Mouse (Mus musculus) gastrocnemius, postnatal 4 days (tissue): ENCODE measurements around the gene Ndufaf7. TPM values are rescaled to one million over a fixed set of nuclear protein-coding genes. Genes with fewer than 3 reads are reported as not detected.

ENCODE experiments used
- DNase-seq, 2 experiments: peaks; one replicate each; pipeline ENCODE4 v3.0.0; 2021 to 2022; ENCODE audit warnings: low spot score in 2 of 2, mixed read lengths in 2 of 2
- long read RNA-seq, 2 experiments: library from polyadenylated mRNA; stranded (forward); transcript quantifications; one replicate each; pipeline ENCODE4 v2.0.0; 2021
- total RNA-seq, 2 experiments: library from RNA; stranded (reverse); gene quantifications; 2 replicates each; pipeline ENCODE4 v1.2.3; 2021

Gene Ndufaf7
- 10 to 100 TPM; 29.5 to 33.5 TPM for total RNA-seq
- long read RNA-seq, experiment 1, transcript Ndufaf7-201 (10 exons, 1,749 nt) = major isoform, 31 of 68 reads
- long read RNA-seq, experiment 1, partial matches to known transcripts = 26 of 68 reads
- long read RNA-seq, experiment 1, other reads (novel, unspliced or antisense) = 10 of 68 reads
- long read RNA-seq, experiment 2, transcript Ndufaf7-201 (10 exons, 1,749 nt) = major isoform, 38 of 62 reads
- long read RNA-seq, experiment 2, partial matches to known transcripts = 13 of 62 reads
- long read RNA-seq, experiment 2, other reads (novel, unspliced or antisense) = 10 of 62 reads

GRCm38 (mm10) chr17:78936466-78937228 lies at the start of gene Ndufaf7, which contains the start of gene Cebpz:
Ndufaf7 (plus strand) TSS chr17:78937136.
Cebpz (minus strand) TSS chr17:78937066.
- peak; percentile 95 to 97 for DNase-seq

GRCm38 (mm10) chr17:78888554-78888953 lies 48.4 kb upstream of the Ndufaf7 start:
- DNase-seq = no peak

- DNase-seq = no peak
Measured at GRCm38 (mm10) chr17:78889184-78889583, 47.8 kb upstream of the Ndufaf7 start.

- no peak for DNase-seq
Measured at GRCm38 (mm10) chr17:78891020-78891419, 45.9 kb upstream of the Ndufaf7 start.

- DNase-seq = no peak
Measured at GRCm38 (mm10) chr17:78894991-78895390, 41.9 kb upstream of the Ndufaf7 start.

- DNase-seq = peak in 1 of 2 experiments; percentile 59
Measured at GRCm38 (mm10) chr17:78895394-78895793, 41.5 kb upstream of the Ndufaf7 start.

GRCm38 (mm10) chr17:78903158-78903557 lies 33.8 kb upstream of the Ndufaf7 start:
- DNase-seq = no peak

- DNase-seq = no peak
Measured at GRCm38 (mm10) chr17:78906892-78907291, 30.0 kb upstream of the Ndufaf7 start, which contains the start of gene Sult6b1. Sult6b1 (minus strand) TSS chr17:78906992.

- DNase-seq = no peak
Measured at GRCm38 (mm10) chr17:78909374-78909773, 27.6 kb upstream of the Ndufaf7 start.

GRCm38 (mm10) chr17:78912861-78913281 lies 24.1 kb upstream of the Ndufaf7 start:
- no peak for DNase-seq

GRCm38 (mm10) chr17:78913921-78914320 lies 23.0 kb upstream of the Ndufaf7 start:
- no peak for DNase-seq

- DNase-seq = no peak
Measured at GRCm38 (mm10) chr17:78915772-78916171, 21.2 kb upstream of the Ndufaf7 start.

GRCm38 (mm10) chr17:78916369-78916813 lies 20.5 kb upstream of the Ndufaf7 start, which contains the start of gene Cebpzos:
Cebpzos (plus strand) TSS chr17:78916500.
- DNase-seq = peak; percentile 59 to 74

GRCm38 (mm10) chr17:78916899-78917298 lies 20.0 kb upstream of the Ndufaf7 start:
- no peak for DNase-seq

- DNase-seq = no peak
Measured at GRCm38 (mm10) chr17:78917696-78918095, 19.2 kb upstream of the Ndufaf7 start.

- DNase-seq = no peak
Measured at GRCm38 (mm10) chr17:78935857-78936256, 1.1 kb upstream of the Ndufaf7 start.

- no peak for DNase-seq
Measured at GRCm38 (mm10) chr17:78937229-78937853, 405 bp downstream of the Ndufaf7 start.

GRCm38 (mm10) chr17:78938927-78939326 lies 2.0 kb downstream of the Ndufaf7 start:
- no peak for DNase-seq

- no peak for DNase-seq
Measured at GRCm38 (mm10) chr17:78942579-78942978, 5.6 kb downstream of the Ndufaf7 start.

- DNase-seq = no peak
Measured at GRCm38 (mm10) chr17:78951225-78951624, 14.3 kb downstream of the Ndufaf7 start.

- no peak for DNase-seq
Measured at GRCm38 (mm10) chr17:78952070-78952469, 15.1 kb downstream of the Ndufaf7 start.

- DNase-seq = no peak
Measured at GRCm38 (mm10) chr17:78953240-78953639, 16.3 kb downstream of the Ndufaf7 start.
